Mouse (Mus musculus) CH12.LX (cell line): ENCODE measurements at regions not wholly inside any gene's neighbourhood (a gene's known extent, or its start where the extent isn't known, plus 50 kb on each side); places are given as distances from the start of the nearest gene placed in this dataset.

Experiments used
- DNase-seq: peaks from one replicate; pipeline ENCODE4 v3.0.0-alpha.2; 2013; ENCODE audit errors: extremely low read depth
- H3K27ac ChIP-seq: 2 replicates; pipeline ENCODE4 v1.5.1; 2012; ENCODE audit warnings: low read depth, mild to moderate bottlenecking, control low read depth, moderate library complexity; ENCODE audit not compliant: insufficient read depth
- H3K27me3 ChIP-seq: replicated peaks from 2 replicates; pipeline ENCODE3; 2012; ENCODE audit warnings: inconsistent platforms
- H3K36me3 ChIP-seq, 2 experiments: replicated peaks in 1 of 2; 2 replicates each; pipeline versions ENCODE3 to v1.6.1; 2012; ENCODE audit warnings: inconsistent platforms in 1 of 2, low read length in 1 of 2, mild to moderate bottlenecking in 1 of 2, mixed read lengths in 1 of 2, moderate library complexity in 1 of 2; ENCODE audit not compliant: control insufficient read depth in 1 of 2, insufficient read depth in 1 of 2
- H3K4me1 ChIP-seq, 2 experiments: 2 replicates each; pipeline ENCODE4 v1.6.1; 2012; ENCODE audit warnings: inconsistent platforms in 1 of 2, moderate library complexity in 1 of 2; ENCODE audit not compliant: insufficient read depth in 2 of 2, control insufficient read depth in 1 of 2
- H3K4me2 ChIP-seq: 2 replicates; pipeline ENCODE4 v1.6.1; 2012; ENCODE audit warnings: low read depth, mild to moderate bottlenecking, control low read depth; ENCODE audit not compliant: poor library complexity, insufficient read depth, severe bottlenecking
- H3K4me3 ChIP-seq, 3 experiments: fragments of 150-350 bp in 1 of 3; sonication (generic) in 1 of 3; replicated peaks in 1 of 3; 2 replicates each; pipeline versions ENCODE3 to v1.5.1; 2011 to 2012; ENCODE audit warnings: low read depth in 2 of 3, low read length in 2 of 3, mild to moderate bottlenecking in 2 of 3, moderate library complexity in 2 of 3, control low read depth in 1 of 3, improper control_type of control experiment in 1 of 3, inconsistent platforms in 1 of 3, mixed read lengths in 1 of 3; ENCODE audit not compliant: poor library complexity in 1 of 3
- H3K79me2 ChIP-seq: replicated peaks from 2 replicates; pipeline ENCODE4 v1.6.1; 2012; ENCODE audit warnings: mild to moderate bottlenecking, moderate library complexity; ENCODE audit not compliant: control insufficient read depth, poor library complexity, insufficient read depth, severe bottlenecking; ENCODE audit errors: extremely low read depth
- H3K9ac ChIP-seq: 2 replicates; pipeline ENCODE4 v1.6.1; 2012; ENCODE audit warnings: low read depth, mild to moderate bottlenecking, control low read depth, moderate library complexity; ENCODE audit not compliant: insufficient read depth
- H3K9me3 ChIP-seq: replicated peaks from 2 replicates; pipeline ENCODE3; 2012; ENCODE audit warnings: low read length, inconsistent platforms, mixed read lengths
- BHLHE40 ChIP-seq: IDR thresholded peaks from 2 replicates; pipeline ENCODE4 v1.6.1; 2011; ENCODE audit warnings: mild to moderate bottlenecking, low read depth, low read length, improper control_type of control experiment
- CHD1 ChIP-seq: IDR thresholded peaks from 2 replicates; pipeline ENCODE4 v1.6.1; 2012; ENCODE audit warnings: low read depth, low read length, improper control_type of control experiment, inconsistent platforms
- CHD2 ChIP-seq: IDR thresholded peaks from 2 replicates; pipeline ENCODE4 v1.6.1; 2011; ENCODE audit warnings: low read length, improper control_type of control experiment
- CTCF ChIP-seq, 2 experiments: IDR thresholded peaks in 1 of 2; conservative IDR thresholded peaks in 1 of 2; 2 replicates each; pipeline ENCODE4 v1.5.1; 2011 to 2012; ENCODE audit warnings: low read depth in 2 of 2, low read length in 2 of 2, improper control_type of control experiment in 1 of 2, inconsistent platforms in 1 of 2, mild to moderate bottlenecking in 1 of 2, moderate library complexity in 1 of 2
- E2F4 ChIP-seq: IDR thresholded peaks from 2 replicates; pipeline ENCODE4 v1.6.1; 2011; ENCODE audit warnings: low read depth, low read length, improper control_type of control experiment; ENCODE audit not compliant: insufficient replicate concordance
- EP300 ChIP-seq: IDR thresholded peaks from 2 replicates; pipeline ENCODE4 v1.6.1; 2011; ENCODE audit warnings: low read length, improper control_type of control experiment
- ETS1 ChIP-seq: conservative IDR thresholded peaks from 2 replicates; pipeline ENCODE4 v1.6.1; 2012; ENCODE audit warnings: low read depth, mild to moderate bottlenecking, inconsistent platforms, low read length, improper control_type of control experiment, moderate library complexity
- IRF4 ChIP-seq: IDR thresholded peaks from 2 replicates; pipeline ENCODE4 v1.6.1; 2014; ENCODE audit warnings: low read depth, mild to moderate bottlenecking, inconsistent platforms, low read length, improper control_type of control experiment
- JUN ChIP-seq: IDR thresholded peaks from 2 replicates; pipeline ENCODE4 v1.6.1; 2011; ENCODE audit warnings: low read depth, mild to moderate bottlenecking, low read length, improper control_type of control experiment, moderate library complexity; ENCODE audit not compliant: insufficient read depth
- JUND ChIP-seq: conservative IDR thresholded peaks from 2 replicates; pipeline ENCODE4 v1.6.1; 2011; ENCODE audit warnings: low read depth, low read length, improper control_type of control experiment
- MEF2A ChIP-seq: IDR thresholded peaks from 2 replicates; pipeline ENCODE4 v1.6.1; 2014; ENCODE audit warnings: low read depth, mild to moderate bottlenecking, inconsistent platforms, low read length, improper control_type of control experiment, borderline replicate concordance
- MXI1 ChIP-seq: IDR thresholded peaks from 2 replicates; pipeline ENCODE4 v1.6.1; 2011; ENCODE audit warnings: mild to moderate bottlenecking, low read depth, low read length, improper control_type of control experiment
- NRF1 ChIP-seq: IDR thresholded peaks from 2 replicates; pipeline ENCODE4 v1.6.1; 2014; ENCODE audit warnings: low read depth, mild to moderate bottlenecking, inconsistent platforms, low read length, improper control_type of control experiment, moderate library complexity
- PAX5 ChIP-seq: IDR thresholded peaks from 2 replicates; pipeline ENCODE4 v1.6.1; 2012; ENCODE audit warnings: low read length, inconsistent platforms, mixed read lengths
- POLR2AphosphoS2 ChIP-seq: IDR thresholded peaks from 2 replicates; pipeline ENCODE4 v1.6.1; 2011; ENCODE audit warnings: low read depth, low read length, improper control_type of control experiment
- RAD21 ChIP-seq: IDR thresholded peaks from 2 replicates; pipeline ENCODE4 v1.6.1; 2011; ENCODE audit warnings: low read depth, mild to moderate bottlenecking, low read length, improper control_type of control experiment, moderate library complexity
- SIN3A ChIP-seq: IDR thresholded peaks from 2 replicates; pipeline ENCODE4 v1.6.1; 2012; ENCODE audit warnings: low read length, improper control_type of control experiment, inconsistent platforms
- SMC3 ChIP-seq: IDR thresholded peaks from 2 replicates; pipeline ENCODE4 v1.6.1; 2011; ENCODE audit warnings: low read depth, low read length, improper control_type of control experiment
- TBP ChIP-seq: conservative IDR thresholded peaks from 2 replicates; pipeline ENCODE4 v1.6.1; 2011; ENCODE audit warnings: low read depth, low read length, improper control_type of control experiment
- USF1 ChIP-seq: IDR thresholded peaks from 2 replicates; pipeline ENCODE4 v1.6.1; 2014; ENCODE audit warnings: low read depth, mild to moderate bottlenecking, inconsistent platforms, low read length, improper control_type of control experiment
- USF2 ChIP-seq: conservative IDR thresholded peaks from 2 replicates; pipeline ENCODE4 v1.6.1; 2011; ENCODE audit warnings: low read depth, low read length, improper control_type of control experiment
- dilution Hi-C: fragments of 300-500 bp; cut with MboI; formaldehyde crosslinking; loops from 2 replicates; pipeline ENCODE4 v1.14.3; 2020; ENCODE audit warnings: low sequenced_read_pairs; ENCODE audit not compliant: extremely low pct_unique_long_range_greater_than_20kb, extremely low pct_ligation_motif_present
- in situ Hi-C: fragments of 300-500 bp; cut with MboI; formaldehyde crosslinking; loops from 3 replicates; pipeline ENCODE4 v1.14.3; 2019; ENCODE audit warnings: low sequenced_read_pairs, low pct_ligation_motif_present, low pct_unique_long_range_greater_than_20kb, mixed read lengths

DNA sequence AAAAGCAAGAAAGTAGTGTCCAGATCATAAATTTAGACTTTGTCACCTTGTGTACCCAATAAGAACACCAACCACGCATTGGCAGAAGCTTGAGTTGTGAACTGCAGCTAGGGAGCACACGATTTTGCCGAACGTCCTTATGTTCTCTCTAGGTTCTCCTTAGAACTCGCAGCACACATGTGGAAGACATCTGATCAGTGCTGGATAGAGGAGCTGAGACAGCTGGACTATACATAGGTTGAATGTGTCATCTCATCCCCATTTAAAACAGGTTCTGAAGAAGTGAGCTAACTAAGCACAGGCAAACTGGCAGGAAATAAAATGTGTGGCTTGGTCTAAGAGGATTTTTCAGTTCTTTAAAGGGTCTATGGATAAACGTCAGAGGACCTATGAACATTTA is 730.5 kb upstream of the Pkdcc start:
- Histone ChIP-seq H3K36me3 (no peaks in the 10 kb centered on the region), H3K4me1 (no peaks in the 10 kb centered on the region), H3K9ac (no peak overlapping the region), H3K9me3 (peaks cover 14% of the 10 kb centered on the region), H3K79me2 (no peaks in the 10 kb centered on the region), H3K27me3 (no peaks in the 10 kb centered on the region), H3K27ac (no peak overlapping the region), H3K4me2 (no peak overlapping the region), H3K4me3 (no peak overlapping the region)
- dilution Hi-C loops, result no loop called here
- in situ Hi-C loops, result no loop called here
- TF ChIP-seq POLR2AphosphoS2 (no peak), SIN3A (no peak), SMC3 (no peak), PAX5 (no peak), BHLHE40 (no peak), JUND (no peak), TBP (no peak), MXI1 (no peak), EP300 (no peak), CHD1 (no peak), MEF2A (no peak), USF1 (no peak), JUN (no peak), USF2 (no peak), ETS1 (no peak), CTCF (conservative IDR thresholded peaks at IDR 0.05 in 1 of 2, IDR thresholded peaks at IDR 0.05 in 1 of 2; ENCODE audit: low read depth in 2 of 2, low read length in 2 of 2) (no peak)
- no peak for DNase-seq

DNA sequence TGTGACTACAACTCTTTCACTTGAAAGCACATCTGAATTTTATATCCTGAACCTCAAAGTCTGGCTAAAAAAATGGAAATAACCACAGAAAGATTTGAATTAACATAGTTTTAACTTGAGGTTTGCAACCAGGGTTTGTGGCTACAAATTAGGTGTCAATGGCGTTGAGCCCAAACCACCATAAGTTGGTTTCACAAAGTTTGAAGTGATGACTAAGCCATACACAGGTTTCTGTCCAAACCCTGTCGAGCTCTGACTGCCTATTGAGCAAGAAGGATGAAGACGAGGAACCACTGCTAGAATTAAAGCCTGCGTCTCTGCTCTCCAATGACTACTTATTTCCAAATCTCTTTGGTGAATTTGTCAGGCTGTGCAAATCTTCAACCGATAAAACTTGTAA is 719.8 kb upstream of the Slc8a1 start:
- no peak overlapping the region for H3K4me3 ChIP-seq
- dilution Hi-C loops (no loop called here), in situ Hi-C loops (no loop called here)
- H3K4me2 ChIP-seq, result no peak overlapping the region
- no peak for DNase-seq
- no peaks in the 10 kb centered on the region for H3K27me3 ChIP-seq
- no peaks in the 10 kb centered on the region for H3K4me1 ChIP-seq
- H3K79me2 ChIP-seq, result no peaks in the 10 kb centered on the region
- H3K36me3 ChIP-seq, result no peaks in the 10 kb centered on the region
- H3K9me3 ChIP-seq, result peaks cover 23% of the 10 kb centered on the region
- H3K27ac ChIP-seq, result no peak overlapping the region
- TF ChIP-seq BHLHE40, result no peak
- no peak for TF ChIP-seq NRF1
- no peak for TF ChIP-seq CHD1
- no peak for TF ChIP-seq JUND
- TF ChIP-seq RAD21, result no peak
- no peak for TF ChIP-seq EP300
- no peak for TF ChIP-seq IRF4
- TF ChIP-seq MXI1, result no peak
- TF ChIP-seq E2F4, result no peak
- no peak for TF ChIP-seq SMC3
- no peak for TF ChIP-seq PAX5
- no peak for TF ChIP-seq ETS1
- no peak for TF ChIP-seq CTCF (conservative IDR thresholded peaks at IDR 0.05 in 1 of 2, IDR thresholded peaks at IDR 0.05 in 1 of 2; ENCODE audit: low read depth in 2 of 2, low read length in 2 of 2)
- TF ChIP-seq CHD2, result no peak
- no peak overlapping the region for H3K9ac ChIP-seq
